Mouse (Mus musculus) forebrain, embryonic 15.5 days (tissue): ENCODE data around the gene Rassf5. TPM values are rescaled to one million over a fixed set of nuclear protein-coding genes. Genes with fewer than 3 reads are reported as not detected.

Experiments used
- ATAC-seq: fragments of 200-750 bp; cut with Nextera tagmentation; replicated peaks from 2 replicates; pipeline ENCODE4 v1.8.0; 2017; ENCODE audit warnings: mild to moderate bottlenecking, moderate TSS enrichment, moderate library complexity
- H3K27ac ChIP-seq: fragments of 300-500 bp; sonication (generic); replicated peaks from 2 replicates; pipeline ENCODE4 v1.5.1; 2015; ENCODE audit warnings: mild to moderate bottlenecking, inconsistent platforms
- H3K27me3 ChIP-seq: fragments of 300-500 bp; sonication (generic); 2 replicates; pipeline ENCODE4 v1.6.1; 2015; ENCODE audit warnings: inconsistent platforms
- H3K36me3 ChIP-seq: fragments of 300-500 bp; sonication (generic); 2 replicates; pipeline ENCODE4 v1.6.1; 2015; ENCODE audit warnings: mild to moderate bottlenecking, inconsistent platforms
- H3K4me1 ChIP-seq: fragments of 300-500 bp; sonication (generic); 2 replicates; pipeline ENCODE4 v1.6.1; 2015; ENCODE audit warnings: inconsistent platforms
- H3K4me2 ChIP-seq: fragments of 300-500 bp; sonication (generic); replicated peaks from 2 replicates; pipeline ENCODE4 v1.6.1; 2015; ENCODE audit warnings: mild to moderate bottlenecking, inconsistent platforms
- H3K4me3 ChIP-seq: fragments of 300-500 bp; sonication (generic); 2 replicates; pipeline ENCODE4 v1.5.1; 2015; ENCODE audit warnings: mild to moderate bottlenecking, inconsistent platforms
- H3K9ac ChIP-seq: fragments of 300-500 bp; sonication (generic); replicated peaks from 2 replicates; pipeline ENCODE4 v1.6.1; 2015; ENCODE audit warnings: mild to moderate bottlenecking, inconsistent platforms
- H3K9me3 ChIP-seq: fragments of 300-500 bp; sonication (generic); 2 replicates; pipeline ENCODE4 v1.6.1; 2016; ENCODE audit warnings: inconsistent platforms
- WGBS: fragments of 180-500 bp; shearing (Covaris S2); methylation state at CpG from one replicate; pipeline ENCODE4 v1.1.7; 2015; ENCODE audit warnings: mixed read lengths; 5-methylcytosine and 5-hydroxymethylcytosine counted together
- polyA plus RNA-seq: library from polyadenylated mRNA; unstranded; fragments of >200 nt; fragmentation: Nextera tagmentation; extraction: Ambion mirVana; gene quantifications from 2 replicates; pipeline ENCODE4 v1.2.1, GENCODE M21; 2015

The Rassf5 gene
- polyA plus RNA-seq, 1 experiment from 2014 or later, result 1.8 TPM

GRCm38 (mm10) chr1:131139102-131140095 lies 105.7 kb downstream of the Rassf5 start:
- peak overlapping the region; percentile 82 for H3K4me2 ChIP-seq
- peaks cover 39% of the 10 kb centered on the region for H3K4me1 ChIP-seq
- no peaks in the 10 kb centered on the region for H3K9me3 ChIP-seq
- no peaks in the 10 kb centered on the region for H3K27me3 ChIP-seq
- no peak for ATAC-seq
- H3K36me3 ChIP-seq, result no peaks in the 10 kb centered on the region
- H3K27ac ChIP-seq, result peak overlapping the region; percentile 92; the same call in 1 of the 2 replicates
- H3K9ac ChIP-seq, result peak overlapping the region; percentile 81
- 72% methylated on average over 11 of the region's 11 CpGs for WGBS
- peak overlapping the region; percentile 82 for H3K4me3 ChIP-seq

DNA sequence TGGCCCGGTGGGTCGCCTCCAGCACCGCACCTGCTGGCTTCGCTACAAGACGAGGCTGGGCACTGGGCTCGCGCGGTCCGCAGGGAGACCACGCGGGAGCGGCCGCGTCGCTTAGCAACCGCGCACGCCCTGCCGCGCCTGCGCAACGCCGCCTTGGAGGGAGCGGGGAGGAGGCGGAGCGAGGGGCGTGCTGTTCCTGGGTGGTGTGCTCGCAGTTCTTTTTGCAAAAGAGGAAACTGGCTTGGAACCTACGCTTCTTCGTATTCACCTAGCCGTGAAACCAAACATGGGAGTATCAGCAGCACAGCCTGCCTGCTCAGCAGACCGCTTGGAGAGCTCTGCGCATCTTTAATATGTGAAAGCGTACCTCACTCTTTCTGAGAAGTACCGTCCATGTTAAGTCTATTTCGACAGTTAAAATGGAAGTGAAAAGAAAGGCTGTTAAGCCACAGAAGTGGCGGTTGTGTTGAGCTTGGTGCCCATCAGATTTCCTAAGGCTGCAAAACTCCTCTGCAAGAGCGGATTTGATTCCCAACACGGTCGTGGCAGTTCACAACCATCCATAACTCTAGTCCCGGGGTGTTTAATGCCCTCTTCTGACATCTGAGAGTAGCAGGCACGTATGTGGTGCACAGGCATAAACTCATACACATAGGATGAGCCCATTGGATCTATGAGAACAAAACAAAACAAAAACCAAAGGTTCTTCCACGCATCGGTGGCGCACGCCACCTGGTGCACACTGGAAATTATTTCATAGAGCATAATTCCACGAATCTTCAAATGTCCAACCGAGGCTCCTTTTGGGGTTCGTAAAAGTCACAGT lies 106.7 kb downstream of the Rassf5 start, which contains the start of gene Dyrk3:
TSS of gene Dyrk3 (minus strand) at position 150 of the 826 bp plus-strand sequence.
- peak within 1 kb of the TSS; percentile 92 for H3K27ac ChIP-seq
- ATAC-seq, result peak; percentile 98
- 5% methylated on average over 49 of the region's 49 CpGs for WGBS
- peaks cover 45% of the 10 kb centered on the region for H3K4me1 ChIP-seq
- no peaks in the 10 kb centered on the region for H3K36me3 ChIP-seq
- peak within 1 kb of the TSS; percentile 81 for H3K9ac ChIP-seq
- H3K4me3 ChIP-seq, result peak within 1 kb of the TSS; percentile 82
- H3K9me3 ChIP-seq, result no peaks in the 10 kb centered on the region
- peak within 1 kb of the TSS; percentile 82 for H3K4me2 ChIP-seq
- no peaks in the 10 kb centered on the region for H3K27me3 ChIP-seq

DNA sequence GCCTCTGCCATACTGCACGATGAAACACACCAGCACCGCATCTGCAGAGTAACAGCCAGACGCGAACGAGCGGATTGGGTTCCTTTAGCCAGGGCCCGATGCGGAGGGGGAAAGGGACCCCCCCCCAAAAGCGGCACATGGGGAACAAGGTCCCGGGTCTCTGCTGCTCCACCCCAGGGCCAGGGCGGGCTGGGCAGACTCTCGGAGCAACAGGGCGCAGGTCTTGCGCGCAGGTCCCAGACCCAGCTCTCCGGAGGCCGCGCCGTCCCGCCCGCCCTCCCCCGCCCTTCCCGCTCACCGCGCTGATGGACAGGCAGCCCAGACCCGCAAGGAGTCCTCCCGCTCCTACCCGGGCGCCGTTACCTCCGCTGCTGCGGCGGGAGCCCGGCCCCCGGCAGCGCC lies 107.3 kb downstream of the Rassf5 start:
- peak overlapping the region; percentile 82 for H3K4me3 ChIP-seq
- H3K4me2 ChIP-seq, result peak overlapping the region; percentile 82
- WGBS, result under 1% methylated on average over 27 of the region's 36 CpGs
- H3K9ac ChIP-seq, result peak overlapping the region; percentile 81
- H3K9me3 ChIP-seq, result no peaks in the 10 kb centered on the region
- peaks cover 45% of the 10 kb centered on the region for H3K4me1 ChIP-seq
- peak overlapping the region; percentile 92 for H3K27ac ChIP-seq
- peak; percentile 85 for ATAC-seq
- H3K36me3 ChIP-seq, result no peaks in the 10 kb centered on the region
- H3K27me3 ChIP-seq, result no peaks in the 10 kb centered on the region

DNA sequence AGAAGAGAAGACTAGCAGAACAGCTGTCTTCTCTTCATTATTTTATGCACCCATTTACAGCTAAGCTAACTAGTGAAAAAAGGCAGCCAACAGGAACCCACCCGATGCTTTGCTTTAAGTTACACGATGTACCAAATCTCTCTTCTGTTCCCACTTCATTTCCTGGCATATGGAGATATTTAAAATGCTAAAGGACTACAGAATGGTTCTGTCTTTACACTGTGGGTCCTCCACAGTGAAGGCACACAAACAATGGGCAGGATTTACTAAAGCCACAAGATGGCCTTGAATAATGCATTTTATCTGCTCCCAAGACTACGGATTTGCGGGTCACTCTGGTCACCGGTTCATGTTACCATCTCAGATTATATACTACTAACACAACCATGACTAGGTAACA lies 107.9 kb downstream of the Rassf5 start:
- no peak for ATAC-seq
- Histone ChIP-seq H3K4me3 (peak overlapping the region; percentile 82), H3K9ac (peak overlapping the region; percentile 81), H3K36me3 (no peaks in the 10 kb centered on the region), H3K4me2 (peak overlapping the region; percentile 82), H3K27me3 (no peaks in the 10 kb centered on the region), H3K27ac (peak overlapping the region; percentile 67), H3K4me1 (peaks cover 45% of the 10 kb centered on the region), H3K9me3 (no peaks in the 10 kb centered on the region)
- WGBS, result 2% methylated on average over 5 of the region's 5 CpGs

DNA sequence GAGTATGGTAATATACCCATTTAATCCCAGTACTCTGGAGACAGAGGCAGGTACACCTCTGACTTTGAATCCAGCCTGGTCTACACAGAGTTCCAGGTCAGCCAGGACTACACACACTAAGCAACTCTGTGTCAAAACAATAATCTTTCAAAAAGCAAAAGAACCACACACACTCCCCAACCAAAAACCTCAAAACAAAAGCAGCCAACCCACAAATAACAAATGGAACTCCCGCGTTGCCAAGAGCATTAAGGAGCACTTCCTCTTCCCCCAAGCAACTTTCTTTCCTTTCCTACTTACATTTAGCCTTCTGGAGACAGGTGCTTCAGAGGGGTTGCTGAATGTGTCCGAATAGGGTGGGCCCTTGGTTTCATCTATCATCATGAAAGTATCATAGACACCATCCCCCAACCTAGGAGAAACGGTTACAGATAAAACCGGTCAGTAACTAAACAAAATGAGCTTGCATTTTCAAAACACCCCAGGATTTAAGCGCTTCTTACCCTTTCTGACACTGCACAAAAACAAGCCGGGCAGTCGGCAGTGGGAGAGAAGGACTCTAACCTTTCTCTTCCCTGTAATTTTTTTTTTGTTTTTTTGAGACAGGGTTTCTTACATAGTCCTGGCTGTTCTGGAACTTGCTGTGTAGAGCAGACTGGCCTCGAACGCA lies 109.0 kb downstream of the Rassf5 start:
- Histone ChIP-seq H3K4me1 (peaks cover 45% of the 10 kb centered on the region), H3K9me3 (no peaks in the 10 kb centered on the region), H3K9ac (no peak overlapping the region), H3K27me3 (no peaks in the 10 kb centered on the region), H3K36me3 (no peaks in the 10 kb centered on the region), H3K4me3 (peak overlapping the region; percentile 82), H3K4me2 (peak overlapping the region; percentile 82), H3K27ac (no peak overlapping the region)
- no peak for ATAC-seq
- WGBS, result 69% methylated on average over 10 of the region's 10 CpGs

- Histone ChIP-seq H3K27me3 (no peaks in the 10 kb centered on the region), H3K4me3 (no peak overlapping the region; the same call in 1 of the 2 replicates), H3K4me1 (peaks cover 45% of the 10 kb centered on the region), H3K9me3 (no peaks in the 10 kb centered on the region), H3K27ac (peak overlapping the region; percentile 57), H3K36me3 (peaks cover 5% of the 10 kb centered on the region), H3K9ac (no peak overlapping the region; the same call in 1 of the 2 replicates), H3K4me2 (peak overlapping the region; percentile 82)
- no peak for ATAC-seq
- WGBS, result 27% methylated on average over 8 of the region's 8 CpGs
Measured at GRCm38 (mm10) chr1:131134942-131135522, 110.0 kb downstream of the Rassf5 start.

GRCm38 (mm10) chr1:131134231-131134630 lies 110.8 kb downstream of the Rassf5 start:
- Histone ChIP-seq H3K9ac (peak overlapping the region; percentile 10; the same call in 1 of the 2 replicates), H3K27me3 (no peaks in the 10 kb centered on the region), H3K4me1 (peaks cover 43% of the 10 kb centered on the region), H3K27ac (peak overlapping the region; percentile 57), H3K4me2 (0 out of 2 replicates have a peak overlapping the region, but pooled peaks have one; percentile 8), H3K36me3 (peaks cover 13% of the 10 kb centered on the region), H3K4me3 (no peak overlapping the region), H3K9me3 (no peaks in the 10 kb centered on the region)
- peak; percentile 24; the same call in 1 of the 2 replicates for ATAC-seq
- WGBS, result 11% methylated on average over 6 of the region's 6 CpGs

Other genes starting within 250 kb of the Rassf5 start
- not detected in 2 replicates for gene Il10, start 225.4 kb downstream of the Rassf5 start, polyA plus RNA-seq
- 23.8 and 26.9 TPM in 2 replicates for gene Mapkapk2, start 147.4 kb downstream of the Rassf5 start, polyA plus RNA-seq
- 17.9 and 20.8 TPM in 2 replicates for gene Dyrk3, start 106.9 kb downstream of the Rassf5 start, polyA plus RNA-seq
- gene Eif2d, start 92.1 kb downstream of the Rassf5 start, polyA plus RNA-seq, result 58.4 and 61.6 TPM in 2 replicates
- 0.42 and 0.67 TPM in 2 replicates for gene Ikbke, start 34.3 kb upstream of the Rassf5 start, polyA plus RNA-seq